Mouse (Mus musculus): ENCODE data around the gene Tpm1. TPM values are rescaled to one million over a fixed set of nuclear protein-coding genes. Genes with fewer than 3 reads are reported as not detected.

Gene Tpm1
- polyA plus RNA-seq, 1 experiment from 2014 or later: 165 TPM

DNA sequence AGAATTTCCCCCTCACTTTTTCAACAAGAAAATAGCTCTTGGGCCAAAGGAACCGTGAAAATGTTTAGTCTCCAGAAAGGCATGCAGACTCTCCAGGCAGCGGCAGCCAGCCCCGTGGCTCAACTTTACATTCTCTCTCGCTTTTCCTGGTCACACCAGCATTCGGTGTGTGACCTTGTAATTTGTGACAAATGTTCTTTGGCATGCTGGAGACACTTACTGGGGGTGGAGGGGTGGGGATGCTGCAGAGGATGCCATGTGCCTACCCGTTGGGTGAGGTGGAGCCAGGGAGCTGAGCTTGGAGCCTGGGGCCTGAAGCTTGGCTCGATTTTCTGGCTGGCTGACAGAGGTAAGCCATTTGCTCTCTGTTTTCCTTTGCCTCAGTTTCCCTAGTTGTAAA, 22.4 kb upstream of the Tpm1 start:
- Histone ChIP-seq H3K9me3 (no peaks in the 10 kb centered on the region), H3K4me2 (no peak overlapping the region), H3K36me3 (no peaks in the 10 kb centered on the region), H3K9ac (no peak overlapping the region), H3K4me1 (replicated peaks) (peaks cover 3% of the 10 kb centered on the region; the same call in 1 of the 2 replicates), H3K27ac (no peak overlapping the region), H3K27me3 (no peaks in the 10 kb centered on the region), H3K4me3 (no peak overlapping the region)
- 60% methylated on average over 7 of the region's 7 CpGs for WGBS
- no peak for ATAC-seq (ENCODE audit: low FRiP score)

DNA sequence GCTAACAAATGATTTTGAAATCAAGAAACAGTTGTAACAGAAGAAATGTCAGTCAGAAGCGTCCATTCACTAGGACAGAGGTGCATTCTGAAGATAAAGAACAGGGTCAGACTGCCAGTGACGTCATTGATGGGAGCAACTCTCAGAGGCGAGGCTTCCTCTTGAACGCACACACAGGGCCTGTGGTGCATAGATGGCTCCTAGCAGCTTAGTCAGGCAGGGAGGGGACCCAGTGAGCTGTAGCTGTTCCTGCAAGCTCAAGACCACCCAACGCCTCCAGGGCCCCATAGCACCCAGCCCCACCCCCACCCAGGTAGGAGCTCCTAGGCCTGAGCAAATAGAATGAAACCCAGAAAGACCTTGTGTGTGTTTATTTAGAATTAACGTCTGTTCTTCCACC, 21.9 kb upstream of the Tpm1 start:
- Histone ChIP-seq H3K9ac (no peak overlapping the region), H3K4me3 (no peak overlapping the region), H3K9me3 (no peaks in the 10 kb centered on the region), H3K36me3 (no peaks in the 10 kb centered on the region), H3K4me2 (no peak overlapping the region), H3K27ac (no peak overlapping the region), H3K4me1 (replicated peaks) (peaks cover 3% of the 10 kb centered on the region; the same call in 1 of the 2 replicates), H3K27me3 (no peaks in the 10 kb centered on the region)
- no peak for ATAC-seq (ENCODE audit: low FRiP score)
- 38% methylated on average over 6 of the region's 6 CpGs for WGBS

DNA sequence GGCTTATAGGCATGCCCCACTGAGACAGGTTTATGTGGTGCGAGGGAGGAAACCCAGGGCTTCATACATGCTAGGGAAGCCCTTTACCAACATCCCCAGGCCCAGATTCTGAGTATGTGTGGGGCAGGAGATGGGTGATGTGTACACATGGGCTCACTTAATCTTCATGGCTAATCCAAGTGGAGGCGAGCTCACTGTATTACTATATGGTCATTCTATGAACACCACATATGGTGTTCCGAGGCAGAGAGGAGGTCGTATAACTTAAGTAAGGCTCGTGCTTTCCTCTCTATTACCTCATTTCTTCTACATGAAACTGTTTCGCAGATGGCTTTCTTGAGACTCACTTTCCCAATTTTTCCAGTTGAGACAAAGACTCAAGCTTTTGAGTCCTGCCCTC, 17.4 kb upstream of the Tpm1 start:
- no peak for ATAC-seq (ENCODE audit: low FRiP score)
- H3K36me3 ChIP-seq: no peaks in the 10 kb centered on the region
- peaks cover 3% of the 10 kb centered on the region; the same call in 1 of the 2 replicates for H3K4me1 ChIP-seq (replicated peaks)
- H3K4me2 ChIP-seq: no peak overlapping the region
- no peak overlapping the region for H3K4me3 ChIP-seq
- WGBS: 92% methylated on average over 6 of the region's 6 CpGs
- H3K9ac ChIP-seq: no peak overlapping the region
- no peaks in the 10 kb centered on the region for H3K27me3 ChIP-seq
- no peak overlapping the region for H3K27ac ChIP-seq
- H3K9me3 ChIP-seq: no peaks in the 10 kb centered on the region

DNA sequence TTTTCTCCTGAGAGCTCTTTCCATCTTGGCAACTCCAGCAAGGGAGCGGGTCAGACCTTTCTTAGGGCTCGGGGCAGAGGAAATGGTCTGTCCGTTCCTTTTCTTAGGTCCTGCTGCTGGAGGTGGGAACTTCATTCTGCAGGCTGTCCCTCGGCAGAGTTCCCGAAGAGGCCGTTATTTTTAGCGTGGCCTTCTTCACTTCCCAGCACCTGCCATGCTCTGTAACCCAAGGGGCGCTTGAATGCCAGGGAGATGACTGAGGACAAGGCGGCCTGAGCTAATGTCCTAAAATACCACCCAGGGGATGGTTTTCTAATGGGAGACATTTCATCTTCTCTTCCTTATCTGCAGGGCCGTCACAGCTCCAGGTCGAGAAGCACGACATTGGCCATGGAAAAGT, 10.5 kb upstream of the Tpm1 start:
- Histone ChIP-seq H3K27me3 (no peaks in the 10 kb centered on the region), H3K36me3 (no peaks in the 10 kb centered on the region), H3K9ac (no peak overlapping the region), H3K4me3 (no peak overlapping the region), H3K27ac (no peak overlapping the region), H3K4me1 (replicated peaks) (no peaks in the 10 kb centered on the region), H3K9me3 (no peaks in the 10 kb centered on the region), H3K4me2 (no peak overlapping the region)
- 82% methylated on average over 12 of the region's 12 CpGs for WGBS
- no peak for ATAC-seq (ENCODE audit: low FRiP score)

DNA sequence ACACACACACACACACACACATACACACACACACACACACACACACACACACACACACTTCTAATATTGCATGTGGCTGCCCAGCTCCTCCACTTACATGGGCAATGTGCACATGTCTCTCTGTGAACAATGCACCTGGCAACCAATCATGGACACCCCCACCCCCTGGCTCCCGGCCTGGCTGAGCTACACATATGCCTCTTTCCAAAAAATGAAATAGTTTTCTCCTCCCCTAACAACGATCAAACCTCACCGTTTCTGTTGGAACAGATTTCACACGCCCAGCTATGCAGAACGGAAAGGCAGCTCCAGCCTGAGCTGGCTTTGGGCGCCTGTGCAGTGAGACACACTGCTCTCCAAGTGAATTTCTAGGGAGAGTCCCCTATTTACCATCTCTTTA, 9.2 kb upstream of the Tpm1 start:
- no peaks in the 10 kb centered on the region for H3K4me1 ChIP-seq (replicated peaks)

DNA sequence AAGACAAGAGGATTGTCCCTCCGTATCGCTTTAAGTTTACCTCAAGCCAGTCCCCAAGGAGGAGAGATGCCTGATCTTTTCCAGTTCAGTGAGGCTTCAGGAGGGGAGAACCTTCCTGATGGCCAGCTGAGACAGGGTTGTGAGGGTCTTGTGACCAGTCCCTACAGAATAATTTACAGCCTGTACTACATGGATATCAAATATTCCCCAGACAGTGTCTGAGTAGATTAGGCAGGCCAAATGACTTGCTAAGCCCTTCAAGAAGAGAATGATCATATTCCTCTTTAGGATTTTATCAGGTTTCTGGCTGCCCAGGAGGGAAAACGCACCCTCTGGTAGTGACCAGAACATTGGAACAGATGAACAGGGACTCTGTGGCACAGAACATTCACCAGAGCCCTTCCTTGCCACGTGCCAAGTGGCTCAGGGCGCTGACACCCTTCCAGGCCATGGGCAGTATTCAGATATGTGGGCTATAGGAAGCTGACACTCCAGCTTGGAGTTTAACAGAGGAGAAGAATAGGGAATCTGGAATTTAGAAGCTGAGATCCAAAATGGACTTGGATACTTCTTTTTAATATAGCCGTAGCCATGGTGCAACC, 1.6 kb upstream of the Tpm1 start:
- Histone ChIP-seq H3K4me1 (replicated peaks) (peaks cover 30% of the 10 kb centered on the region), H3K27ac (no peak overlapping the region), H3K36me3 (no peaks in the 10 kb centered on the region), H3K9ac (no peak overlapping the region), H3K9me3 (no peaks in the 10 kb centered on the region), H3K4me3 (no peak overlapping the region), H3K27me3 (peaks cover 65% of the 10 kb centered on the region), H3K4me2 (no peak overlapping the region)
- WGBS: 84% methylated on average over 6 of the region's 6 CpGs
- no peak for ATAC-seq (ENCODE audit: low FRiP score)

More for the DNA sequence above, 9.2 kb upstream of the Tpm1 start:
- no peak for ATAC-seq (ENCODE audit: low FRiP score)
- Histone ChIP-seq H3K27ac (no peak overlapping the region), H3K27me3 (no peaks in the 10 kb centered on the region), H3K9ac (no peak overlapping the region), H3K36me3 (no peaks in the 10 kb centered on the region), H3K4me2 (no peak overlapping the region), H3K9me3 (no peaks in the 10 kb centered on the region), H3K4me3 (no peak overlapping the region)
- WGBS: 65% methylated on average over 6 of the region's 6 CpGs

DNA sequence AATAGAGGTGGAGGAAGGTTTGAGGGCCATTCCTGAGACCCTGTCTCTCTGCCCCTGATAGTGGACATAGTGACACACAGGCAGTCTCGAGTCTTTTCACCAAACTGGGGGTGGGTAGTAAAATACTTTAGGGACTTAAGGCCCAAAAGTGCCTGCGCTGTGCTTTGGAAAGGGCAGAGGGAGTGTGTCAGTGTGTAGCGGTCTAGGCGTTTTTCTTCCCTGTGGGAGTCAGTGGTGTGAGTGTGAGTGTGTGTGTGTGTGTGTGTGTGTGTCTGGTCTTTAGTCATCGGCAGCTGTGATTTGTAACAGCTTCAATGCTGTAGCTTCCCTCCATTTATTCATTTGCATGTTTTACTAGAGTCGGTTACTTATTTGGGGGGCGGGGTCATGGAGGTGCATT, 630 bp upstream of the Tpm1 start:
- Histone ChIP-seq H3K9me3 (no peaks in the 10 kb centered on the region), H3K4me2 (peak overlapping the region; percentile 91), H3K27me3 (peaks cover 69% of the 10 kb centered on the region), H3K4me1 (replicated peaks) (peaks cover 30% of the 10 kb centered on the region), H3K4me3 (peak overlapping the region; percentile 51), H3K36me3 (no peaks in the 10 kb centered on the region), H3K9ac (no peak overlapping the region), H3K27ac (no peak overlapping the region)
- ATAC-seq (ENCODE audit: low FRiP score): no peak
- 16% methylated on average over 7 of the region's 7 CpGs for WGBS

DNA sequence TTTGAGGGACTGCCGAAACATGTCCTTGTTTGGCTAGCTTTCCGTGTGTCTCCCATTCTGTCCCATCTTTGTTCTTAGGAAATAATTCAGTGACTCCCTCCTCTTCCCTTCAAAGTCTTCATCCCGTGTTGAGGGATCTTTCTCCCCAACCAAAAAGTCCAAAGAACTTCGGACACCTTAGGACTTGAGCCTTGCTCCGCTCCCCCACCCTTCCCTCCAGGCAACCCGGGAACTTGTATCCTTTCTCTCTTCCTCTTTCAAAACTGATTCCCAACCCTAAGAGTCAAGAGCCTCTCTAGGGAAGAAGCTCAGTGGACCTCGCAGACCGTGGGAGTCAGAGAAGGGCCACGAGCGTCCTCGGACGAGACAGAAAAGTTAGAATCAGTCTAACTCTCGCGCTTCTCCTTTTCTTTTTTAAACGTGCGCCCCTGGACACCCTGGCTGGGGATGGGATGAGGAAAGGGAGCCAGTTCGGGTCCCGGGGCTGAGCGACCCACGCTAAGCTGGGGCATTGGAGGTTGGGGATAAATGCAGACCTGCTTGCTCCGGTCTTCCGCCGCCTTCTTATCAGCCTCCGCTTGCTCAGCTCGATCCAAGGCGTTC, 622 bp downstream of the Tpm1 start:
- peak overlapping the region; percentile 79 for H3K9ac ChIP-seq
- H3K27ac ChIP-seq: no peak overlapping the region
- ATAC-seq (ENCODE audit: low FRiP score): no peak
- peak overlapping the region; percentile 51 for H3K4me3 ChIP-seq
- no peaks in the 10 kb centered on the region for H3K9me3 ChIP-seq
- 0% methylated on average over 26 of the region's 26 CpGs for WGBS
- H3K36me3 ChIP-seq: no peaks in the 10 kb centered on the region
- peaks cover 30% of the 10 kb centered on the region for H3K4me1 ChIP-seq (replicated peaks)
- H3K4me2 ChIP-seq: peak overlapping the region; percentile 91
- peaks cover 69% of the 10 kb centered on the region for H3K27me3 ChIP-seq

DNA sequence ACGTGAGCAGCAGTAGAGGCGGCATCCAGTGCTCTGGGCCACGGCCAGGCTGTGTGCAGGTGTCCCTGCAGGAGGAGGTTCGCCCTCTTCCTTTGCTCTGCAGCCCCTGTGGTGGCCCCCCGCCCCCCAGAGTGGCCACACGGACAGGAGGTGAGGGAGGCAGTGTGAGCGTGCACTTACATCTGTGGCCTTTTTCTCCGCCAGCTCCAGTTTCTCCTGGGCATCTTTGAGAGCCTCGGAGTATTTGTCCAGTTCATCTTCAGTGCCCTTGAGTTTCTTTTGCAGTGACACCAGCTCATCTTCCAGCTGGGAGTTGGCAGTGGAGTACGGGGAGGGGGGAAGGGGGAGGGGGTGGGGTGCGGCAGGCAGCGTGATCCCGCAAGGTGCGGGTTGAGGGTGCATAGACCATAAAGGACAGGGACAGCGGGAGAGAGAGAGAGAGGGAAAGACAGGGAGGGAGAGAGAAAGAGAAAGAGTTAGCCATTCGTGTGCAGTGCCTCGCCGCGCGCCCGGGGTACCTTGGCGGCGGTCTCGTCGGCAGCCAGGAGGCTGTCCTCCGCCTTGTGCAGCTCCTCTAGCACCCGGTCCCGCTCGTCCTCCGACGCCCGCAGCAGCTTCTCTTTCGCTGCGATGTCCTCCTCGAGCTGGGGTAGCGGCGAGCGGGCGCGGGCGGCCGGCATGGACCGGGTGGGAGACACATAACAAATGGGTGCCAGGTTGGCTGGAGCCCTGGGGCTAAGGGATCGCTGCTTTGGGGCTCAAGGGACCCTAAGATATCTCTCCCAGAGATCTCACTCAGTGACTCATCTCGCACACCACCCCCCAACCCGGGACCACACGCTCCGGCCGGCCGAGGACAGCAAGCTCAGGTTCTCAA, 1.4 kb downstream of the Tpm1 start:
- no peak overlapping the region for H3K27ac ChIP-seq
- peaks cover 69% of the 10 kb centered on the region for H3K27me3 ChIP-seq
- peak overlapping the region; percentile 79 for H3K9ac ChIP-seq
- H3K36me3 ChIP-seq: no peaks in the 10 kb centered on the region
- no peaks in the 10 kb centered on the region for H3K9me3 ChIP-seq
- peak overlapping the region; percentile 51 for H3K4me3 ChIP-seq
- H3K4me2 ChIP-seq: peak overlapping the region; percentile 91
- ATAC-seq (ENCODE audit: low FRiP score): no peak
- under 1% methylated on average over 50 of the region's 50 CpGs for WGBS
- H3K4me1 ChIP-seq (replicated peaks): peaks cover 33% of the 10 kb centered on the region

DNA sequence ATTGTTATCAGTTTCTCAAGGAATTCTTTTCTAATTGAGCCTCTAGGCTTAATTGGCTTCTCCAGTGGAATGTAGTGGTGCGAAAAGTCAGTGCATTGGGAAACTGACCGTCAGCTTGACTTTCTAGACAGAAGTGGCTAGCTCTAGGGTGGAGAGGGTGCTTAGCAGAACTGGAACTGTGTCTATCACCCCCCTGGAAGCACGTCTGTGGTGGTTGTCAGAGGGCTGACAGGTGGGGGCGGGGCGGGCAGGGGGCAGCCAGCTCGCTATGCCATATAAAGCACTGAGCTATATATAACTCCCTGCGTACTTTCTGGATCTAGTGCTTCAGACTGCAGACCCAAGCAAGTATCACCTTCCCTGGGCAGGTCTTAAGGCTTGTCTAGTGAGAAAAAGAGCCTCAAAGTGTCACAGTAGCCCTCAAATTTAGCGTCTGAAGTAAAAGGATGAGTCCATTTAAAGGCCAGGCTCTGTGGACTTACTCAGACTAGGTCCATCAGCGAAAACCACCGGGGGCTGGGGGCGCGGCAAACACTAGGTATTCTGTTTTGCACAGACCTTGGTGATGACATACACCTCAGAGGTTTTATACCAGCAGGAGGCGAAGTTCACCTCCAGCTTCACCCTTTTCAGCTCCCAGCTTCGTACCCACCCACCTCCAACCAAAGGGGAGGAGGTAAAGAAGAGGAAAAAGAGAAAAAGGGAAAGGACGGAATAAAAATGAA, 2.2 kb downstream of the Tpm1 start:
- Histone ChIP-seq H3K4me2 (peak overlapping the region; percentile 91), H3K4me3 (peak overlapping the region; percentile 51), H3K4me1 (replicated peaks) (peaks cover 41% of the 10 kb centered on the region), H3K27me3 (peaks cover 64% of the 10 kb centered on the region), H3K9ac (peak overlapping the region; percentile 79), H3K36me3 (no peaks in the 10 kb centered on the region), H3K27ac (no peak overlapping the region), H3K9me3 (no peaks in the 10 kb centered on the region)
- no peak for ATAC-seq (ENCODE audit: low FRiP score)
- 6% methylated on average over 15 of the region's 15 CpGs for WGBS

DNA sequence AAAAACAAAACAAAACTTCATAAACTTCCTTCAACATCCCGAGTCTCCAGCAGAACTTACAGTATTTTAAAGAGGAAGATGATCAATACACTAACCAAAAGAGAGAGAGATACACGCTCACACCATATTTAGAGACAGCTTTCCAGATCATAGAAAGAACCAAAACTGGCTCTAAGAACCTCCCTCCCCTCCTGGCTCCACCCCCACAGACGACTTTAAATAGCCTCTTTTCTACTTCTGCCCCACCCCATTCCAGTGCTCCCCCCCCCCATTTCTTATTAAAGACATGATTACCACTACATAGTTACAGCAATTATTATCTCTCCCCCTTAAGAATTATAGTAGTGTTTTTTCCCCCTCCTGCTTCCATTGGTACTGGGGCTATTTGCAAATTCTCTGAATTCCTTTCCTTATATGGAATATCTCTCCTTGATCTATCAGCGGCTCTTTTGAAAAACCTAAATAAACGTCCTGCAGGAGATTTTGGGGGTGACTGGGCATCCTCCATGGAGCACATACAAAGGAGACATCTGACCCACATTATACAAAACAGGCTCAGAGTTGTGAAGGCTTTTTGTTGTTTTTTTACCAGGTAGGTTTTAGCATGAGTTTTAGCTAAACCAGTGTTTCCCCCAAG, 3.1 kb downstream of the Tpm1 start:
- WGBS: 8% methylated on average over 5 of the region's 5 CpGs
- Histone ChIP-seq H3K27ac (no peak overlapping the region), H3K36me3 (no peaks in the 10 kb centered on the region), H3K9ac (no peak overlapping the region), H3K27me3 (peaks cover 55% of the 10 kb centered on the region), H3K4me3 (no peak overlapping the region), H3K9me3 (no peaks in the 10 kb centered on the region), H3K4me2 (no peak overlapping the region), H3K4me1 (replicated peaks) (peaks cover 51% of the 10 kb centered on the region)
- ATAC-seq (ENCODE audit: low FRiP score): no peak

DNA sequence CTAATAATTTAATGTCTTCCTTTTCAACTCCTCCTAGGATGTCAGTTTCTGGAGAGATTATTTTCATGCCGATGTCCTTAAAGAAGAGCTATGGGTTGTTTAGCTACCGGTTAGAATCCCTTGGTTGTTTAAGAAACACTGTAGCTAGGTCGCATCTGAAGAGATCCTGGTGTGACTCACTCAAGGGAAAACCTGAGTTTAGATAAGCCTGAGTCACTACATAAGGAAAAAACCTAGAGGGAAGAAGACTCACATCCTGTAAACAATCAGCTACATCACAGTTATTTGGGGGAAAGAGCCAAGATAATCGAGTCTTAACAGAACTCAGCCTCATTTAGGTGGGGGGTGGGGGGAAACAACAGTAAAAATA, 3.9 kb downstream of the Tpm1 start:
- Histone ChIP-seq H3K4me2 (no peak overlapping the region), H3K27ac (no peak overlapping the region), H3K27me3 (peaks cover 47% of the 10 kb centered on the region), H3K4me1 (replicated peaks) (peaks cover 59% of the 10 kb centered on the region), H3K9me3 (no peaks in the 10 kb centered on the region), H3K9ac (no peak overlapping the region), H3K36me3 (no peaks in the 10 kb centered on the region), H3K4me3 (no peak overlapping the region)
- WGBS: 38% methylated on average over 4 of the region's 4 CpGs
- ATAC-seq (ENCODE audit: low FRiP score): no peak
